ENCODE assay signal across 9 mouse cellular contexts in genomic region chr2:169962231-169962600, GRCm38 (mm10).
DNase-seq lines count a peak whose midpoint lies in the region; ATAC-seq and TF ChIP-seq lines count a peak whose summit lies in the region.
"Had no signal": no experiment of that assay in that cellular context is flagged by ENCODE, and none has a peak within 500 bp of the region (broad histone marks: within the 10 kb centered on the region; RNA-seq: fewer than 3 reads in every experiment).

No protein-coding gene starts in this region.

- H3K27me3 ChIP-seq in lung, postnatal 0 days (replicated peaks; ENCODE audit: insufficient read depth, low read length): no peaks in the 10 kb centered on the region
- no peaks in the 10 kb centered on the region for H3K27me3 ChIP-seq in embryonic facial prominence, embryonic 14.5 days (replicated peaks; ENCODE audit: control insufficient read depth, insufficient read depth, low read length)
- H3K27me3 ChIP-seq in hindbrain, embryonic 15.5 days: no peaks in the 10 kb centered on the region
- H3K27me3 ChIP-seq in neural tube, embryonic 14.5 days (ENCODE audit: control insufficient read depth, insufficient read depth, low read length): no peaks in the 10 kb centered on the region
- no peaks in the 10 kb centered on the region for H3K27me3 ChIP-seq in thymus, adult 2 months (ENCODE audit: control insufficient read depth, insufficient read depth, low read length)

- no peak overlapping the region for H3K4me3 ChIP-seq in lung, postnatal 0 days (ENCODE audit: low read depth, low read length)
- H3K4me3 ChIP-seq in embryonic facial prominence, embryonic 14.5 days (ENCODE audit: low read depth, low read length): peak overlapping the region; percentile 35; the same call in 1 of the 2 replicates
- H3K4me3 ChIP-seq in hindbrain, embryonic 15.5 days: peak overlapping the region; percentile 34
- no peak overlapping the region for H3K4me3 ChIP-seq in neural tube, embryonic 14.5 days (ENCODE audit: low read depth, low read length)
- no peak overlapping the region for H3K4me3 ChIP-seq in thymus, adult 2 months (ENCODE audit: control insufficient read depth, insufficient read depth, low read length)

- no peak for ATAC-seq in lung, postnatal 0 days
- ATAC-seq in embryonic facial prominence, embryonic 14.5 days (ENCODE audit: low read depth): no peak
- peak; percentile 47; the same call in 1 of the 2 replicates for ATAC-seq in hindbrain, embryonic 15.5 days (ENCODE audit: low FRiP score, low read depth)
- ATAC-seq in neural tube, embryonic 14.5 days (ENCODE audit: low read depth): no peak
- no peak for ATAC-seq in megakaryocyte, adult 5-6 weeks (ENCODE audit: poor library complexity, severe bottlenecking)

- H3K9ac ChIP-seq in lung, postnatal 0 days (replicated peaks; ENCODE audit: low read depth): no peak overlapping the region
- H3K9ac ChIP-seq in embryonic facial prominence, embryonic 14.5 days (ENCODE audit: low read depth, low read length): peak overlapping the region; percentile 50; the same call in 1 of the 2 replicates
- no peak overlapping the region for H3K9ac ChIP-seq in hindbrain, embryonic 15.5 days
- H3K9ac ChIP-seq in neural tube, embryonic 14.5 days (replicated peaks; ENCODE audit: low read depth, low read length): no peak overlapping the region

- H3K36me3 ChIP-seq in lung, postnatal 0 days (ENCODE audit: insufficient read depth, low read length): no peaks in the 10 kb centered on the region
- no peaks in the 10 kb centered on the region for H3K36me3 ChIP-seq in embryonic facial prominence, embryonic 14.5 days (ENCODE audit: control insufficient read depth, insufficient read depth, low read length)
- H3K36me3 ChIP-seq in hindbrain, embryonic 15.5 days: no peaks in the 10 kb centered on the region
- H3K36me3 ChIP-seq in neural tube, embryonic 14.5 days (ENCODE audit: control insufficient read depth, insufficient read depth, low read length): no peaks in the 10 kb centered on the region
- no peaks in the 10 kb centered on the region for H3K36me3 ChIP-seq in thymus, adult 2 months (ENCODE audit: control insufficient read depth, insufficient read depth, low read length)

- WGBS in lung, postnatal 0 days: 22% methylated on average over 8 of the region's 8 CpGs
- 42% methylated on average over 8 of the region's 8 CpGs for WGBS in embryonic facial prominence, embryonic 14.5 days
- WGBS in hindbrain, embryonic 15.5 days: 21% methylated on average over 8 of the region's 8 CpGs
- WGBS in neural tube, embryonic 14.5 days: 37% methylated on average over 8 of the region's 8 CpGs
- WGBS in thymus, adult 2 months: 57% methylated on average over 8 of the region's 8 CpGs

- no peak for TF ChIP-seq POLR2A in thymus, adult 2 months (IDR thresholded peaks at IDR 0.05; ENCODE audit: control insufficient read depth, extremely low read depth, insufficient read depth, low read length, poor library complexity)

- no peak for TF ChIP-seq CTCF in lung, postnatal 0 days (IDR thresholded peaks at IDR 0.05)
- TF ChIP-seq CTCF in thymus, adult 2 months (IDR thresholded peaks at IDR 0.05; ENCODE audit: borderline replicate concordance, control insufficient read depth, extremely low read depth, insufficient read depth, low read length, poor library complexity): no peak

- H3K9me3 ChIP-seq in lung, postnatal 0 days (ENCODE audit: low read length): no peaks in the 10 kb centered on the region
- 0 out of 2 replicates have a peak, but pooled peaks cover 5% of the 10 kb centered on the region for H3K9me3 ChIP-seq in embryonic facial prominence, embryonic 14.5 days (ENCODE audit: control insufficient read depth, low read length)
- no peaks in the 10 kb centered on the region for H3K9me3 ChIP-seq in hindbrain, embryonic 15.5 days
- no peaks in the 10 kb centered on the region for H3K9me3 ChIP-seq in neural tube, embryonic 14.5 days (ENCODE audit: control insufficient read depth, low read length)

- H3K27ac ChIP-seq in lung, postnatal 0 days (ENCODE audit: low read length): no peak overlapping the region
- H3K27ac ChIP-seq in embryonic facial prominence, embryonic 14.5 days (replicated peaks; ENCODE audit: low read depth, low read length): no peak overlapping the region
- no peak overlapping the region for H3K27ac ChIP-seq in hindbrain, embryonic 15.5 days (replicated peaks)
- no peak overlapping the region for H3K27ac ChIP-seq in neural tube, embryonic 14.5 days (ENCODE audit: low read depth, low read length)
- no peak overlapping the region for H3K27ac ChIP-seq in thymus, adult 2 months (ENCODE audit: control insufficient read depth, insufficient read depth, low read length)

- H3K4me2 ChIP-seq in lung, postnatal 0 days (replicated peaks; ENCODE audit: low read depth, low read length): peak overlapping the region; percentile 28; the same call in 1 of the 2 replicates
- H3K4me2 ChIP-seq in embryonic facial prominence, embryonic 14.5 days (ENCODE audit: low read depth, low read length): peak overlapping the region; percentile 70
- H3K4me2 ChIP-seq in hindbrain, embryonic 15.5 days: peak overlapping the region; percentile 80
- peak overlapping the region; percentile 49 for H3K4me2 ChIP-seq in neural tube, embryonic 14.5 days (ENCODE audit: low read depth, low read length)

- no peak for DNase-seq in lung, postnatal 0 days (ENCODE audit: low spot score)
- DNase-seq in lung, postnatal 36 days: no peak
- no peak for DNase-seq in embryonic facial prominence, embryonic 14.5 days (ENCODE audit: low spot score)
- no peak for DNase-seq in thymus, adult 2 months
- DNase-seq: layer of hippocampus, adult 9-11 months; lung, postnatal 10 days had no signal

- no peak for TF ChIP-seq EP300 in lung, postnatal 0 days (IDR thresholded peaks at IDR 0.05)

- no peaks in the 10 kb centered on the region for H3K4me1 ChIP-seq in lung, postnatal 0 days (ENCODE audit: insufficient read depth, low read depth, low read length)
- H3K4me1 ChIP-seq in embryonic facial prominence, embryonic 14.5 days (ENCODE audit: control insufficient read depth, insufficient read depth, low read length): peaks cover 12% of the 10 kb centered on the region
- peaks cover 31% of the 10 kb centered on the region for H3K4me1 ChIP-seq in hindbrain, embryonic 15.5 days (replicated peaks)
- peaks cover 12% of the 10 kb centered on the region; the same call in 1 of the 2 replicates for H3K4me1 ChIP-seq in neural tube, embryonic 14.5 days (ENCODE audit: control insufficient read depth, insufficient read depth, low read length)
- H3K4me1 ChIP-seq in thymus, adult 2 months (replicated peaks; ENCODE audit: control insufficient read depth, insufficient read depth, low read length): no peaks in the 10 kb centered on the region; the same call in none of the 2 replicates

Comparison
In these comparisons a context has a peak if more than half of its experiments do, and no peak if none do; other contexts are left out.
1. H3K4me2 ChIP-seq: peak in every context shown above with its lines; median percentile 80 in hindbrain, embryonic 15.5 days; 70 in embryonic facial prominence, embryonic 14.5 days; 49 in neural tube, embryonic 14.5 days; 28 in lung, postnatal 0 days.
2. H3K4me3 ChIP-seq: peak in embryonic facial prominence, embryonic 14.5 days (single experiment) and hindbrain, embryonic 15.5 days (single experiment); none in lung, postnatal 0 days (single experiment), neural tube, embryonic 14.5 days (single experiment) and thymus, adult 2 months (single experiment).